Mouse (Mus musculus): ENCODE results near the gene Them4. TPM values are rescaled to one million over a fixed set of nuclear protein-coding genes. Genes with fewer than 3 reads are reported as not detected.

Gene Them4
- polyA plus RNA-seq, 1 experiment from 2014 or later: 11.9 TPM

- Histone ChIP-seq H3K4me3 (replicated peaks) (no peak overlapping the region), H3K9ac (no peak overlapping the region), H3K9me3 (no peaks in the 10 kb centered on the region), H3K27ac (0 out of 2 replicates have a peak overlapping the region, but pooled peaks have one; percentile 8), H3K27me3 (no peaks in the 10 kb centered on the region), H3K4me2 (no peak overlapping the region), H3K36me3 (replicated peaks) (no peaks in the 10 kb centered on the region), H3K4me1 (peaks cover 9% of the 10 kb centered on the region)
- WGBS: 68% methylated on average over 1 of the region's 1 CpGs
- no peak for ATAC-seq (ENCODE audit: low FRiP score)
Measured at GRCm38 (mm10) chr3:94342552-94342951, 32.7 kb downstream of the Them4 start.

GRCm38 (mm10) chr3:94344182-94344581, 34.3 kb downstream of the Them4 start:
- ATAC-seq (ENCODE audit: low FRiP score): no peak
- Histone ChIP-seq H3K27me3 (no peaks in the 10 kb centered on the region), H3K4me3 (replicated peaks) (no peak overlapping the region), H3K9ac (no peak overlapping the region), H3K4me2 (no peak overlapping the region), H3K27ac (no peak overlapping the region), H3K4me1 (peaks cover 9% of the 10 kb centered on the region), H3K36me3 (replicated peaks) (no peaks in the 10 kb centered on the region), H3K9me3 (no peaks in the 10 kb centered on the region)
- WGBS: 87% methylated on average over 2 of the region's 2 CpGs

- WGBS: 55% methylated on average over 3 of the region's 3 CpGs
- Histone ChIP-seq H3K9me3 (no peaks in the 10 kb centered on the region), H3K27ac (no peak overlapping the region), H3K4me1 (peaks cover 9% of the 10 kb centered on the region), H3K9ac (no peak overlapping the region), H3K4me2 (no peak overlapping the region), H3K4me3 (replicated peaks) (no peak overlapping the region), H3K27me3 (no peaks in the 10 kb centered on the region), H3K36me3 (replicated peaks) (no peaks in the 10 kb centered on the region)
- ATAC-seq (ENCODE audit: low FRiP score): no peak
Measured at GRCm38 (mm10) chr3:94344897-94345296, 35.0 kb downstream of the Them4 start.

- ATAC-seq (ENCODE audit: low FRiP score): no peak
- no peaks in the 10 kb centered on the region for H3K27me3 ChIP-seq
- no peaks in the 10 kb centered on the region for H3K9me3 ChIP-seq
- H3K4me3 ChIP-seq (replicated peaks): no peak overlapping the region
- no peaks in the 10 kb centered on the region for H3K36me3 ChIP-seq (replicated peaks)
- no peak overlapping the region for H3K9ac ChIP-seq
- 84% methylated on average over 2 of the region's 2 CpGs for WGBS
- no peak overlapping the region for H3K4me2 ChIP-seq
- no peaks in the 10 kb centered on the region for H3K4me1 ChIP-seq
- H3K27ac ChIP-seq: no peak overlapping the region
Measured at GRCm38 (mm10) chr3:94348146-94348545, 38.3 kb downstream of the Them4 start.

GRCm38 (mm10) chr3:94360812-94361211, 50.9 kb downstream of the Them4 start:
- 0 out of 2 replicates have a peak, but pooled peaks cover 3% of the 10 kb centered on the region for H3K9me3 ChIP-seq
- no peaks in the 10 kb centered on the region for H3K36me3 ChIP-seq (replicated peaks)
- WGBS: 4% methylated on average over 1 of the region's 1 CpGs
- no peak overlapping the region for H3K4me3 ChIP-seq (replicated peaks)
- H3K27ac ChIP-seq: no peak overlapping the region
- ATAC-seq (ENCODE audit: low FRiP score): no peak
- H3K4me1 ChIP-seq: peaks cover 15% of the 10 kb centered on the region
- H3K9ac ChIP-seq: no peak overlapping the region
- peaks cover 42% of the 10 kb centered on the region for H3K27me3 ChIP-seq
- no peak overlapping the region for H3K4me2 ChIP-seq

- 0 out of 2 replicates have a peak, but pooled peaks cover 3% of the 10 kb centered on the region for H3K9me3 ChIP-seq
- H3K4me2 ChIP-seq: peak within 1 kb of the TSS; percentile 89
- H3K4me3 ChIP-seq (replicated peaks): peak within 1 kb of the TSS; percentile 59
- H3K27me3 ChIP-seq: peaks cover 50% of the 10 kb centered on the region
- H3K4me1 ChIP-seq: peaks cover 15% of the 10 kb centered on the region
- H3K27ac ChIP-seq: no peak within 1 kb of the TSS
- peak within 1 kb of the TSS; percentile 76 for H3K9ac ChIP-seq
- H3K36me3 ChIP-seq (replicated peaks): no peaks in the 10 kb centered on the region
- ATAC-seq (ENCODE audit: low FRiP score): no peak
- 17% methylated on average over 7 of the region's 7 CpGs for whole genome bisulfite sequencing
Measured at GRCm38 (mm10) chr3:94362138-94362537, 52.2 kb downstream of the Them4 start, which contains the start of gene C2cd4d. TSS of gene C2cd4d (plus strand) at chr3:94362438.

GRCm38 (mm10) chr3:94363291-94364153, 53.6 kb downstream of the Them4 start:
- Histone ChIP-seq H3K36me3 (replicated peaks) (no peaks in the 10 kb centered on the region), H3K4me3 (replicated peaks) (peak overlapping the region; percentile 59), H3K27ac (0 out of 2 replicates have a peak overlapping the region, but pooled peaks have one; percentile 31), H3K9ac (peak overlapping the region; percentile 76), H3K4me2 (peak overlapping the region; percentile 89), H3K27me3 (peaks cover 50% of the 10 kb centered on the region), H3K4me1 (peaks cover 15% of the 10 kb centered on the region), H3K9me3 (0 out of 2 replicates have a peak, but pooled peaks cover 3% of the 10 kb centered on the region)
- ATAC-seq (ENCODE audit: low FRiP score): peak; percentile 80
- WGBS: 6% methylated on average over 91 of the region's 97 CpGs

- Histone ChIP-seq H3K4me3 (replicated peaks) (peak overlapping the region; percentile 59), H3K4me1 (peaks cover 15% of the 10 kb centered on the region), H3K36me3 (replicated peaks) (no peaks in the 10 kb centered on the region), H3K27me3 (peaks cover 50% of the 10 kb centered on the region), H3K27ac (0 out of 2 replicates have a peak overlapping the region, but pooled peaks have one; percentile 31), H3K9me3 (0 out of 2 replicates have a peak, but pooled peaks cover 3% of the 10 kb centered on the region), H3K9ac (peak overlapping the region; percentile 76), H3K4me2 (peak overlapping the region; percentile 89)
- WGBS: 5% methylated on average over 23 of the region's 23 CpGs
- ATAC-seq (ENCODE audit: low FRiP score): no peak; the same call in 1 of the 2 replicates
Measured at GRCm38 (mm10) chr3:94364154-94364526, 54.3 kb downstream of the Them4 start.

GRCm38 (mm10) chr3:94366761-94367160, 56.9 kb downstream of the Them4 start:
- Histone ChIP-seq H3K36me3 (replicated peaks) (no peaks in the 10 kb centered on the region), H3K9ac (no peak overlapping the region), H3K4me2 (no peak overlapping the region), H3K9me3 (0 out of 2 replicates have a peak, but pooled peaks cover 3% of the 10 kb centered on the region), H3K4me1 (peaks cover 19% of the 10 kb centered on the region), H3K27me3 (peaks cover 48% of the 10 kb centered on the region), H3K27ac (no peak overlapping the region), H3K4me3 (replicated peaks) (no peak overlapping the region)
- peak; percentile 51 for ATAC-seq (ENCODE audit: low FRiP score)
- WGBS: 21% methylated on average over 3 of the region's 3 CpGs

GRCm38 (mm10) chr3:94367511-94367910, 57.6 kb downstream of the Them4 start:
- Histone ChIP-seq H3K9ac (no peak overlapping the region), H3K27me3 (peaks cover 41% of the 10 kb centered on the region), H3K9me3 (0 out of 2 replicates have a peak, but pooled peaks cover 3% of the 10 kb centered on the region), H3K4me2 (no peak overlapping the region), H3K36me3 (replicated peaks) (no peaks in the 10 kb centered on the region), H3K27ac (no peak overlapping the region), H3K4me1 (peaks cover 22% of the 10 kb centered on the region), H3K4me3 (replicated peaks) (no peak overlapping the region)
- no peak for ATAC-seq (ENCODE audit: low FRiP score)
- WGBS: 83% methylated on average over 6 of the region's 6 CpGs

GRCm38 (mm10) chr3:94368631-94369030, 58.7 kb downstream of the Them4 start:
- no peak overlapping the region for H3K4me3 ChIP-seq (replicated peaks)
- H3K4me1 ChIP-seq: peaks cover 28% of the 10 kb centered on the region
- H3K9me3 ChIP-seq: 0 out of 2 replicates have a peak, but pooled peaks cover 3% of the 10 kb centered on the region
- no peak overlapping the region for H3K4me2 ChIP-seq
- ATAC-seq (ENCODE audit: low FRiP score): no peak
- no peaks in the 10 kb centered on the region for H3K36me3 ChIP-seq (replicated peaks)
- H3K27me3 ChIP-seq: peaks cover 29% of the 10 kb centered on the region
- no peak overlapping the region for H3K9ac ChIP-seq
- no peak overlapping the region for H3K27ac ChIP-seq
- 66% methylated on average over 6 of the region's 6 CpGs for WGBS

GRCm38 (mm10) chr3:94369709-94370108, 59.8 kb downstream of the Them4 start:
- peaks cover 28% of the 10 kb centered on the region for H3K4me1 ChIP-seq
- H3K4me2 ChIP-seq: no peak overlapping the region
- no peak overlapping the region for H3K27ac ChIP-seq
- 82% methylated on average over 2 of the region's 2 CpGs for WGBS
- H3K9ac ChIP-seq: no peak overlapping the region
- no peak for ATAC-seq (ENCODE audit: low FRiP score)
- H3K4me3 ChIP-seq (replicated peaks): no peak overlapping the region
- H3K27me3 ChIP-seq: peaks cover 26% of the 10 kb centered on the region
- H3K36me3 ChIP-seq (replicated peaks): no peaks in the 10 kb centered on the region
- H3K9me3 ChIP-seq: 0 out of 2 replicates have a peak, but pooled peaks cover 3% of the 10 kb centered on the region
